Mouse (Mus musculus) brain, embryonic 14.5 days (tissue): ENCODE measurements around the gene Glis1.

ENCODE experiments used
- CTCF ChIP-seq: fragments of 200-500 bp; IDR thresholded peaks from 2 replicates; pipeline ENCODE4 v1.5.1; 2012; ENCODE audit warnings: inconsistent platforms, mild to moderate bottlenecking, moderate library complexity, borderline replicate concordance; ENCODE audit not compliant: insufficient read depth, insufficient read length; ENCODE audit errors: extremely low read depth
- POLR2A ChIP-seq: fragments of 200-500 bp; IDR thresholded peaks from 2 replicates; pipeline ENCODE4 v1.6.1; 2012; ENCODE audit warnings: mild to moderate bottlenecking, inconsistent platforms, borderline replicate concordance; ENCODE audit not compliant: poor library complexity, insufficient read depth, insufficient read length, severe bottlenecking; ENCODE audit errors: extremely low read depth

GRCm38 (mm10) chr4:107605964-107606602, 171.7 kb downstream of the Glis1 start:
- TF ChIP-seq POLR2A (no peak), CTCF (no peak)
